Mouse (Mus musculus) left cerebral cortex, postnatal 25 days (tissue): Measurements from ENCODE around the gene Proca1. TPM values are rescaled to one million over a fixed set of nuclear protein-coding genes. Genes with fewer than 3 reads are reported as not detected.
"Not testable (repeated sequence)": the region's sequence is repeated elsewhere in the genome, so short reads cannot be mapped to it uniquely, and the experiment has no call there.

Experiments used
- DNase-seq, 2 experiments: peaks; one replicate each; pipeline ENCODE4 v3.0.0; 2022; ENCODE audit warnings: low spot score in 2 of 2, mixed read lengths in 1 of 2
- intact Hi-C: fragments of 180-260 bp; cut with DNase I; formaldehyde crosslinking; loops from one replicate; pipeline ENCODE4 v1.15.1; 2025
- total RNA-seq, 2 experiments: library from RNA; stranded (reverse); gene quantifications; 2 replicates each; pipeline ENCODE4 v1.2.3; 2021

Gene Proca1
- total RNA-seq, 2 experiments from 2014 or later, result 6.2 to 6.4 TPM

GRCm38 (mm10) chr11:78177903-78178858 is 15.0 kb upstream of the Proca1 start:
- intact Hi-C loops, result loop anchor here (1.0 to 10.0 kb wide), 6 partner anchors 25 to 353 kb away; partner anchors contain the start of gene Dhrs13
- DNase-seq, result peak; percentile 93 to 95

- intact Hi-C loops, result loop anchor here (2.0 to 10.0 kb wide), 4 partner anchors 147 to 354 kb away; partner anchors contain the start of gene Dhrs13
- DNase-seq, result peak in 1 of 2 experiments; percentile 52
Observed at GRCm38 (mm10) chr11:78178859-78179437, 14.2 kb upstream of the Proca1 start.

- intact Hi-C loops, result loop anchor here (2.0 to 10.0 kb wide), 4 partner anchors 147 to 355 kb away; partner anchors contain the start of gene Dhrs13
- no peak for DNase-seq
Observed at GRCm38 (mm10) chr11:78179438-78179999, 13.7 kb upstream of the Proca1 start.

DNA sequence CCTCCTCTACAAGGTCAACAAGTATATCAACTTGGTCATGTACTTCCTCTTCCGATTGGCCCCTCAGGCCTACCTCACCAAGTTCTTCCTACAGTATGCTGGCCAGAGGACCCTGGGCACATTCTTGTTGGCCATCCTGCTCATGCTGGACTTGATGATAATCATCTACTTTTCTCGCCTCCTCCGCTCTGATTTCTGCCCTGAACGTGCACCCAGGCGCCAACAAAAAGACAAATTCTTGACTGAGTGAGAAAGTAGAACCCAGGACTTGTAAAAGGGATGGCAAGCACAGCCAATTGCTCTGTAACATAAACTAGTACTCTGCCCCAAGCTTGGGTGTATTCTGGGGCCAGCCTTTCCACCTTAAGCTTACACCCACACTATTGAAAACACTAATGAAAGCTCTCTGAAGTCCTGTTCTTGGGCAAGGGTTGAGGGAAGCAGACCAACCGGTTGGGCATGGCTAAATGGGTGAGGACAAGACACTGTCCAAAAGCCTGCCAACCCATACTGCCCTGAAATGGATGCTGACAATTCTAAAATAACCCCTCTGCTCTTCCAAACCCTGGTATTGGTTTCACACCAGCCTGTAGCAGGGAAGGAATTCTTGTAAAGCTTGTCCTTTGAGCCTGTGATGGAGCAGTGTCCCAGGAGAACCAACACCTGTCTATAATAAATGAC is 13.0 kb upstream of the Proca1 start:
- intact Hi-C loops, result no loop called here
- DNase-seq, result no peak

DNA sequence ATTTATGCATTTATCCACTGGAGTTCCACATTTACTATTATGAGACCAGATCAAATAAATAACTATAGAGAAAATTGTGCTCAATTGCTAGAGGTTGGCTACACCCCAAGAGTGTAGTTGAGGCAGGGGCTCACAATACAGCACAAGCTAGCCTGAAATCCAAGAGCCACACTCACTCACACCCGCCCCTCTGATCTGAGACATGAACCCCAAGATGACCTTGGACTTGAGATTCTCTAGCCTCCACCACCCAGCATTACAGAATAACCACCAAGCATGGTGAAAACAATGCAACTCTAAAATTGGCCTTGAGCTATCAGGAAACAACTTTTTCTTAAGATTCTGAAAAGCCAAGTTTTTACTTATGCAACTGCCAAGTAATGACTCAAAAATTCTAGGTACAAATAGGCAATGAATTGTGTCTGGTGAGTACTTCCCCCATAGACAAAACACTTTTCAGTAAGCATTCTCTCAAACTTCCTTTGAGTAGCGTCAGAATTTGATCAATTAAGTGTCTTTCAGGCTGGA is 11.3 kb upstream of the Proca1 start:
- no peak for DNase-seq

GRCm38 (mm10) chr11:78182450-78182849 is 10.7 kb upstream of the Proca1 start:
- DNase-seq, result no peak
- intact Hi-C loops, result no loop called here

More for the DNA sequence above, 11.3 kb upstream of the Proca1 start:
- intact Hi-C loops, result no loop called here

DNA sequence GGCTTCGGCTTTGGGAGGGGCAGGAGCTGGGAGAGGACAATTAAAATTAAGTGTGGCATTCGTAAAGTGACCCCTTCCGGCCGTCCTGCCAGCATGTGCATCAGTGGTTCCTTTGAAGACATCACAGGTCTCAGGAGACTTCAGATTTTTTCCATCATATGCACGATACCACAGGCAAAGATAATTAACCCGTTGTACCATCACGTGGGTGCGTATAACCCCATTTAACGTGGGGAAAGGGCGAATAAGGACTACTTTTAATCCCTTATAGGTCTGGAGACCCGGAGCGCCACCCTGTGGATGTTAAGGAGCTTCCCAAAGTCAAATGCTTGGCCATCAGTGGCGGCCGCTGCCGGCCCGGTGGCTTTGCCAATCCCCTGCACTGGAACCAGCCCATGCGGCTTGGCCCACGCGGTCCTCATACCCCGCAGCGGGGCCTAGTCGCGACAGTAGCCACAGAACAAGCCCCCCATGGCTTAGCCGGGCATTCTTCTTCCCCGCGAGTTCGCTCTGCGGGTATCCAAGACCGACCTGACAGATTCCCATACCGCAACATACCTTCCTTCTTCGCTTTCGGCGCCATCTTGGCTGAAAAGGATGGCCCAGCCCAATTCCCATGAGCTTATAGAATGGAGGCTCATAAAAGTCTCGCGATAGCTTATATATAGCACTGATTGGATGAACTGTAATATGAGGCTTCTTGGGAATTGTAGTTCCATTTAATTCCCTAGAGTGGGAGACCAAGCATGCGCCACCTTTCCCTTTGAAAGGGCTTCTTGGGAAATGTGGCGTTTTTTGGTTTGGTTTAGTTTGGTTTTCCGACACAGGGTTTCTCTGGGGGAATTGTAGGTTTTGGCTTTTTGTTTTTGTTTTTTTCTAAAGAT is 10.0 kb upstream of the Proca1 start, which contains the start of gene Rpl23a:
Gene Rpl23a (minus strand): TSS at position 624 of the 884 bp plus-strand sequence.
- intact Hi-C loops, result no loop called here
- peak; percentile 89 to 95 for DNase-seq

DNA sequence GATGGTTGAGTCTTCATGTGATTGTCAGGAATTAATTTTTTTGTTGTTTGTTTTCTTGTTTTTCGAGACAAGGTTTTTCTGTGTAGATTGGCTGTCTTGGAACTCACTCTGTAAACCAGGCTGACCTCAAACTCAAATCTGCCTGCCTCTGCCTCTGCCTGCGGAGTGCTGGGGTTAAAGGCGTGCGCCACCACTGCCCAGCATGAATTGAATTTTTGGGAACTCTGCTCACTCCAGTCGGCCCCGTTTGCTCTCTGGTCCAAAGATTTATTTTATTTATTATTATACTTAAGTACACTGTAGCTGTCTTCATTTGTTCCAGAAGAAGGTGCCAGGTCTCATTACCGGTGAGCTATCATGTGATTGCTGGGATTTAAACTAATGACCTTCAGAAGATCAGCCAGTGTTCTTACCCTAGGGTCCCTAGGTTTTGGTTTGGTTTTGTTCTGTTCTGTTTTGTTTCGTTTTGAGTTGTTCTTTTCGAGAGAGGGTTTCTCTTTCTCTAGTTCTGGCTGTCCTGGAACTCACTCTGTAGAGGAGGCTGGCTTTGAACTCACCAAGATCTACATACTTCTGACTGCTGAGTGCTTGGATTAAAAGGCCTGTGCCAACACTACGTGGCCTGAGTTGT is 9.2 kb upstream of the Proca1 start:
- intact Hi-C loops, result no loop called here
- DNase-seq, result no peak

DNA sequence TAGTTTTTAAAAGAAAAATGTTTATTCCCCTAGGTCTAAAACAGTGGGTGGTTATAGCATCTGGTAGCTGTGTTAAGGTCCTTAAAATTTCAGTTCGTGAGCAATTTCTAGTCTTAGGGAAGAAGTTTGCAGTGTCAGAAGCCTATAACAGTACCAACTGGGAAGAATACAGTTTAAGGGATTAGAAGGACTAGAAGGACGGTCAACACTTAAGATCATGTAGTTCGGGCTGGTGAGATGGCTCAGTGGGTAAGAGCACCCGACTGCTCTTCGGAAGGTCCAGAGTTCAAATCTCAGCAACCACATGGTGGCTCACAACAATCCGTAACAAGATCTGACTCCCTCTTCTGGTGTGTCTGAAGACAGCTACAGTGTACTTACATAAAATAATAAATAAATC is 8.5 kb upstream of the Proca1 start:
- intact Hi-C loops, result loop anchor here (5.0 kb wide), 1 partner anchor 58 kb away; no protein-coding TSS in a partner anchor
- not testable (repeated sequence) for DNase-seq

- DNase-seq, result peak; percentile 62 to 68
- intact Hi-C loops, result loop anchor here (2.0 to 5.0 kb wide), 2 partner anchors 26 to 54 kb away; no protein-coding TSS in a partner anchor
Observed at GRCm38 (mm10) chr11:78188331-78189233, 4.6 kb upstream of the Proca1 start, which contains the start of gene Rab34. TSS of gene Rab34 (plus strand) at chr11:78188430.

GRCm38 (mm10) chr11:78189234-78190040 is 3.8 kb upstream of the Proca1 start:
- intact Hi-C loops, result loop anchor here (2.0 to 5.0 kb wide), 2 partner anchors 25 to 53 kb away; no protein-coding TSS in a partner anchor
- DNase-seq, result peak; percentile 71 to 83

DNA sequence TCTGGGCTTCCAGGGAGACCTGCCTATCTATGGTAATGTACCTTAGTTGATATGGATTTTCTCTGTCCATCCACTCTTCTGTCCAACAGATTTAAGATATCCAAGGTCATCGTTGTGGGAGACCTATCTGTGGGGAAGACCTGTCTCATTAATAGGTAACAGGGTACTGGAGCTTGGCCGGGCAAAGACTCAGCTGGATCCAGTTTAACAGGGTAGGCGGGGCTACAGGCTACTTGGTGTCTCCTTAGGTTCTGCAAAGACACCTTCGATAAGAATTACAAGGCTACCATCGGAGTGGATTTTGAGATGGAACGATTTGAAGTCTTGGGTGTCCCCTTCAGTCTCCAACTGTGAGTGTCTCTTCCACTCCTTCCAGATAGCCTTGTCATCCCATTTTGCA is 3.2 kb upstream of the Proca1 start:
- intact Hi-C loops, result no loop called here
- no peak for DNase-seq

DNA sequence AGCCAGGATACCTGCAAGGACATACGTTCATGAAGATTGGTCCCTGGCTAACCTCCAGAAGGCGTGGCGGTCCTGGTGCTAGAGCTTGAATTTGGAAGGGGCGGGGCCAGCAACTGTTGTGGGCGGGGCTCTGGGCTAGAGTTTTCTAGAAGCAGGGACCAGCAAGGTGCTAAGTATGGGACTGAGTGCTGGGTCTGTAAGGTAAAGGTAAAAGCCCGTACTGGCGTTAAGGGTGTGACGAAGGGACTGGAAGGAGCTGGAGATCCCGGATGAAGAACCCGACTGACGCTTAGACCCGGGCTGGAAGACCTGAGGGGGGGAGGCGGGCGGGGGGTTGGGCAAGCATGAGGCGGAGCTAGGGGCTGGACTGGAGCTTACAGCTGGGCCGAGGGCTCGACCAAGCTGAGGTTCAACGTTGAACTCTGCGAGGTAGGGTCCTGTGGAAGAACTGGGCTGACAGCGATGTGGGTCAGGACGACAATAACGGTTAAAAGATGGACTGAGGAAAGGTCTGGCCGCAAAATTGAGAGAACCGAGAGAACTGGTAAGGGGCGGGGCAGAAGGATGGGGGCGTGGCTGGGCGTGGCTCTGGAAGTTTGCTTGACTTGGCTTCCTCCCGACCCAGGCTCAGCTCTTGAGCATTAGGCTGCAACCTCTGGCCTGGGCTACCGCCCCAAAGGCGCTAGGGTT is 1.4 kb downstream of the Proca1 start:
- DNase-seq, result no peak
- intact Hi-C loops, result no loop called here

DNA sequence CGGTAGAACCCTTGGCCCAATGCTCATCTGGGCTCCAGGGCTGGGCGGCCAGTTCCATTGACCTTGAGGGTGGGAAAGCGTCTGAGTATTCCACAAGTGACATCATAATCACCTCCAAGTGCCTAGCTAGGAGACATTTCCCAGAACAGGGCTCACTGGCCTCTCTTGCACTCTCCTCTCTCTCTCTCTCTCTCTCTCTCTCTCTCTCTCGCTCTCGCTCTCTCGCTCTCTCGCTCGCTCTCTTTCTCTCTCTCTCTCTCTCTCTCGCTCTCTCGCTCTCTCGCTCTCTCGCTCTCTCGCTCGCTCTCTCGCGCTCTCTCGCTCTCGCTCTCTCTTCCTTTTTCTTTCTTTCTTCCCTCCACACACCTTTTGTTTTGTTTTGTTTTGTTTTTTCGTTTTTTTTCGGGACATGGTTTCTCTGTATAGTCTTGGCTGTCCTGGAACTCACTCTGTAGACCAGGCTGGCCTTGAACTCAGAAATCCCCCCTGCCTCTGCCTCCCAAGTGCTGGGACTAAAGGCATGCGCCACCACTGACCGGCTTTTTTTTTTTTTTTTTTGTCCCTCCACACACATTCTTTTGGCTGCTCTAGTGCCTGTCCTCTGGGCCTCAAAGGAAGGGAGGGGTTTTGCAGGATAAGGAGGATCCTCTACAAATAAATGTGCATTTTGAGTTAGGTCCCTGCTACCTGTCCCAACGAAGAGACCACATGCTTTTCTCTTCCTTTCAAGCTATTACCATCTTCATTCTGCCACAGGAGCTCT is 2.1 kb downstream of the Proca1 start:
- intact Hi-C loops, result no loop called here
- DNase-seq, result no peak

- intact Hi-C loops, result no loop called here
- no peak for DNase-seq
Observed at GRCm38 (mm10) chr11:78202372-78202771, 9.2 kb downstream of the Proca1 start.
